Mouse (Mus musculus) myocyte (in vitro differentiated cells): ENCODE measurements around the gene Mrpl54. TPM values are rescaled to one million over a fixed set of nuclear protein-coding genes. Genes with fewer than 3 reads are reported as not detected.

Source experiments
- H3K27me3 ChIP-seq: one replicate; pipeline ENCODE4 v1.6.1; 2011; ENCODE audit not compliant: control insufficient read depth, insufficient read depth, insufficient read length
- H3K36me3 ChIP-seq: one replicate; pipeline ENCODE4 v1.6.1; 2011; ENCODE audit not compliant: control insufficient read depth, insufficient read depth
- H3K4me2 ChIP-seq: one replicate; pipeline ENCODE4 v1.6.1; 2011; ENCODE audit warnings: low read depth, control low read depth
- H3K4me3 ChIP-seq: one replicate; pipeline ENCODE4 v1.5.1; 2011; ENCODE audit warnings: mild to moderate bottlenecking, control low read depth, moderate library complexity
- H3K79me2 ChIP-seq: one replicate; pipeline ENCODE4 v1.6.1; 2011; ENCODE audit not compliant: control insufficient read depth, insufficient read depth
- H3ac ChIP-seq: one replicate; pipeline ENCODE4 v1.6.1; 2011; ENCODE audit not compliant: control insufficient read depth, insufficient read length
- CEBPB ChIP-seq: IDR thresholded peaks from 2 replicates; pipeline ENCODE4 v1.6.1; 2011; ENCODE audit warnings: mild to moderate bottlenecking, moderate library complexity; ENCODE audit not compliant: poor library complexity, insufficient read depth, severe bottlenecking
- E2F4 ChIP-seq: IDR thresholded peaks from one replicate; pipeline ENCODE4 v1.6.1; 2011; ENCODE audit warnings: mild to moderate bottlenecking, control low read depth, moderate library complexity; ENCODE audit not compliant: insufficient read depth
- MAX ChIP-seq: IDR thresholded peaks from one replicate; pipeline ENCODE4 v1.6.1; 2011; ENCODE audit warnings: low read depth, mild to moderate bottlenecking, control low read depth
- MYOD1 ChIP-seq, 3 experiments: IDR thresholded peaks; one replicate each; pipeline ENCODE4 v1.6.1; 2011; ENCODE audit warnings: control low read depth in 2 of 3, low read depth in 2 of 3, mild to moderate bottlenecking in 2 of 3, moderate library complexity in 1 of 3; ENCODE audit not compliant: insufficient read length in 2 of 3, control insufficient read depth in 1 of 3
- MYOG ChIP-seq, 3 experiments: IDR thresholded peaks; one replicate each; pipeline ENCODE4 v1.6.1; 2011; ENCODE audit warnings: control low read depth in 2 of 3, low read depth in 2 of 3, mild to moderate bottlenecking in 2 of 3; ENCODE audit not compliant: insufficient read length in 2 of 3, control insufficient read depth in 1 of 3, insufficient read depth in 1 of 3
- POLR2A ChIP-seq: IDR thresholded peaks from one replicate; pipeline ENCODE4 v1.6.1; 2011; ENCODE audit warnings: low read depth, mild to moderate bottlenecking, control low read depth, moderate library complexity; ENCODE audit not compliant: insufficient read length
- POLR2AphosphoS2 ChIP-seq: IDR thresholded peaks from one replicate; pipeline ENCODE4 v1.6.1; 2011; ENCODE audit warnings: low read depth, control low read depth; ENCODE audit not compliant: insufficient read length
- REST ChIP-seq: IDR thresholded peaks from one replicate; pipeline ENCODE4 v1.6.1; 2011; ENCODE audit warnings: mild to moderate bottlenecking, control low read depth, moderate library complexity; ENCODE audit not compliant: insufficient read depth, insufficient read length
- SRF ChIP-seq: IDR thresholded peaks from one replicate; pipeline ENCODE4 v1.6.1; 2011; ENCODE audit warnings: low read depth; ENCODE audit not compliant: control insufficient read depth, insufficient read length
- TCF12 ChIP-seq: IDR thresholded peaks from one replicate; pipeline ENCODE4 v1.6.1; 2011; ENCODE audit warnings: mild to moderate bottlenecking, control low read depth; ENCODE audit not compliant: poor library complexity, insufficient read depth, severe bottlenecking
- TCF3 ChIP-seq: IDR thresholded peaks from one replicate; pipeline ENCODE4 v1.6.1; 2011; ENCODE audit warnings: low read depth, control low read depth; ENCODE audit not compliant: insufficient read length
- USF1 ChIP-seq: IDR thresholded peaks from one replicate; pipeline ENCODE4 v1.6.1; 2011; ENCODE audit warnings: low read depth, mild to moderate bottlenecking, control low read depth, moderate library complexity
- polyA plus RNA-seq: library from polyadenylated mRNA; unstranded; fragments of >200 nt; fragmentation: generic; extraction: Trizol; gene quantifications from one replicate; pipeline ENCODE4 v1.2.1, GENCODE M21; 2012; ENCODE audit warnings: missing spikeins

Mrpl54 gene
- polyA plus RNA-seq, 1 experiment: 167 TPM

- H3K36me3 ChIP-seq: no peaks in the 10 kb centered on the region
- no peak overlapping the region for H3K4me2 ChIP-seq
- peak overlapping the region; percentile 9 for H3K4me3 ChIP-seq
- TF ChIP-seq TCF12 (no peak), TCF3 (no peak), POLR2A (no peak), MAX (no peak), MYOG (IDR thresholded peaks at IDR 0.05; ENCODE audit: control insufficient read depth in 1 of 3, insufficient read depth in 1 of 3, insufficient read length in 2 of 3, low read depth in 2 of 3) (no peak), POLR2AphosphoS2 (no peak), REST (no peak), E2F4 (no peak), CEBPB (no peak), SRF (no peak), USF1 (no peak), MYOD1 (IDR thresholded peaks at IDR 0.05; ENCODE audit: control insufficient read depth in 1 of 3, insufficient read length in 2 of 3, low read depth in 2 of 3) (no peak)
- H3K79me2 ChIP-seq: no peaks in the 10 kb centered on the region
- H3ac ChIP-seq: no peak overlapping the region
- H3K27me3 ChIP-seq: peaks cover 29% of the 10 kb centered on the region
Observed at GRCm38 (mm10) chr10:81286586-81286985, 19.9 kb upstream of the Mrpl54 start.

- peak in 1 of 3 experiments; percentile 58 for TF ChIP-seq MYOD1 (IDR thresholded peaks at IDR 0.05; ENCODE audit: control insufficient read depth in 1 of 3, insufficient read length in 2 of 3, low read depth in 2 of 3)
- TF ChIP-seq POLR2AphosphoS2: no peak
- peak in 1 of 3 experiments; percentile 53 for TF ChIP-seq MYOG (IDR thresholded peaks at IDR 0.05; ENCODE audit: control insufficient read depth in 1 of 3, insufficient read depth in 1 of 3, insufficient read length in 2 of 3, low read depth in 2 of 3)
- peak overlapping the region; percentile 82 for H3K4me2 ChIP-seq
- H3K79me2 ChIP-seq: no peaks in the 10 kb centered on the region
- no peak overlapping the region for H3ac ChIP-seq
- H3K4me3 ChIP-seq: peak overlapping the region; percentile 9
- H3K27me3 ChIP-seq: peaks cover 29% of the 10 kb centered on the region
- no peaks in the 10 kb centered on the region for H3K36me3 ChIP-seq
Observed at GRCm38 (mm10) chr10:81285694-81286450, 19.1 kb upstream of the Mrpl54 start.

GRCm38 (mm10) chr10:81284719-81285118 lies 18.0 kb upstream of the Mrpl54 start:
- H3K4me3 ChIP-seq: no peak overlapping the region
- H3ac ChIP-seq: no peak overlapping the region
- peaks cover 36% of the 10 kb centered on the region for H3K27me3 ChIP-seq
- H3K36me3 ChIP-seq: no peaks in the 10 kb centered on the region
- no peak overlapping the region for H3K4me2 ChIP-seq
- TF ChIP-seq CEBPB (no peak), MYOD1 (IDR thresholded peaks at IDR 0.05; ENCODE audit: control insufficient read depth in 1 of 3, insufficient read length in 2 of 3, low read depth in 2 of 3) (no peak), SRF (no peak), TCF3 (no peak), REST (no peak), POLR2AphosphoS2 (no peak), MYOG (IDR thresholded peaks at IDR 0.05; ENCODE audit: control insufficient read depth in 1 of 3, insufficient read depth in 1 of 3, insufficient read length in 2 of 3, low read depth in 2 of 3) (no peak), E2F4 (no peak), POLR2A (no peak), TCF12 (no peak), USF1 (no peak), MAX (no peak)
- H3K79me2 ChIP-seq: no peaks in the 10 kb centered on the region

- Histone ChIP-seq H3ac (no peak overlapping the region), H3K27me3 (peaks cover 38% of the 10 kb centered on the region), H3K4me3 (no peak overlapping the region), H3K36me3 (no peaks in the 10 kb centered on the region), H3K79me2 (no peaks in the 10 kb centered on the region), H3K4me2 (no peak overlapping the region)
- TF ChIP-seq MYOD1 (IDR thresholded peaks at IDR 0.05; ENCODE audit: control insufficient read depth in 1 of 3, insufficient read length in 2 of 3, low read depth in 2 of 3): no peak
- TF ChIP-seq TCF3: no peak
- TF ChIP-seq POLR2AphosphoS2: no peak
- TF ChIP-seq POLR2A: no peak
- no peak for TF ChIP-seq CEBPB
- no peak for TF ChIP-seq MAX
- TF ChIP-seq REST: no peak
- no peak for TF ChIP-seq SRF
- TF ChIP-seq TCF12: no peak
- TF ChIP-seq MYOG (IDR thresholded peaks at IDR 0.05; ENCODE audit: control insufficient read depth in 1 of 3, insufficient read depth in 1 of 3, insufficient read length in 2 of 3, low read depth in 2 of 3): no peak
- no peak for TF ChIP-seq USF1
- no peak for TF ChIP-seq E2F4
Observed at GRCm38 (mm10) chr10:81284189-81284588, 17.5 kb upstream of the Mrpl54 start.

GRCm38 (mm10) chr10:81279496-81279895 lies 12.8 kb upstream of the Mrpl54 start:
- Histone ChIP-seq H3K4me2 (no peak overlapping the region), H3K36me3 (no peaks in the 10 kb centered on the region), H3K27me3 (peaks cover 28% of the 10 kb centered on the region), H3K4me3 (no peak overlapping the region), H3ac (no peak overlapping the region), H3K79me2 (no peaks in the 10 kb centered on the region)
- TF ChIP-seq POLR2AphosphoS2 (no peak), CEBPB (no peak), SRF (no peak), TCF12 (no peak), TCF3 (no peak)
